Mouse (Mus musculus) C3H10T1/2 (cell line): ENCODE measurements around the gene Hcar1. TPM values are rescaled to one million over a fixed set of nuclear protein-coding genes. Genes with fewer than 3 reads are reported as not detected.

Source experiments
- polyA plus RNA-seq, 2 experiments: library from polyadenylated mRNA; unstranded; fragments of >200 nt; fragmentation: generic; extraction: Trizol; gene quantifications; one replicate each; pipeline ENCODE4 v1.2.1; 2012; ENCODE audit warnings: missing spikeins in 2 of 2

Gene Hcar1
- under 1 TPM in 1 of 2 experiments, not detected in 1; 0.40 TPM for polyA plus RNA-seq

DNA sequence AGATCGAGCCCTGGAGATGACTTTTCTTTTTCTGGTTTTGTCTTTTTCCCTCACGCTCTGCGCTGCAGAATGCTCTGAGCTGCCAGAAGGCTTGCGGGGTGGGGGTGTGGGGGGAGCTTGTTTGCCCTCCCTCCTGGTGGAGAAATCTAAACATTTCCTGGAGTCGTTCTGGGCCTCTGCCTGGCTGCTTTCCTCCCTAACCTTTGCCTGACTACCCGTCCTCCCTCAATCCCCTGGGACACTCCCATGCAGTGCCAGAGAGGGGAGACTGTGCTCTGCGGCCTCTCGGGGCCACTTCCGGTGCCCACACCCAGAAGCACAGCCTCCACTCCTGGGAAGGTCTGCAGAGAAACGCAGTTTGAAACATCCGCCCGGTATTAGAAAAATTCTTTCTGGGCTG, at the start of gene Hcar1:
Gene Hcar1, minus strand, starts transcription at position 93 of the 400 bp plus-strand sequence.

DNA sequence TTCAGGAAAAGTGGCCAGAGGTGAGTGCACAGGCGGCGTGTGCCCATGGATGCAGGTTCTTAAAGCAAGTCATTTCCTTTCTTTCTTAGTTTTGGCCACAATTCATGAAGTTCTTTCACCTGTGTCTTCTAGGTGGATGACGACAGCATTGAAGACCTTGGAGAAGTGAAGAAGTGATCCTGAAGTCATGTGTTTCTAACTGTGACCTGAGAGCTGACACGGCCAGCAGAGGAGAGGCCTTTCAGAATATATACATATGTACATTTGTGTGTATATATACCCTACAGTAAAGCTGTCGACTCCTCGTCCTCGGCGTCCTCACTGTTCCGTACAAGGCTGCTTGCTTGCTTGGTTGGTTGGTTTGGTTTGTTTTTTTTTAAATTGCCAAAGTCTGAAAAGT, 47.3 kb upstream of the Hcar1 start, which contains the start of gene Gm43518:
Gene Gm43518, plus strand, starts transcription at position 301 of the 400 bp plus-strand sequence.

DNA sequence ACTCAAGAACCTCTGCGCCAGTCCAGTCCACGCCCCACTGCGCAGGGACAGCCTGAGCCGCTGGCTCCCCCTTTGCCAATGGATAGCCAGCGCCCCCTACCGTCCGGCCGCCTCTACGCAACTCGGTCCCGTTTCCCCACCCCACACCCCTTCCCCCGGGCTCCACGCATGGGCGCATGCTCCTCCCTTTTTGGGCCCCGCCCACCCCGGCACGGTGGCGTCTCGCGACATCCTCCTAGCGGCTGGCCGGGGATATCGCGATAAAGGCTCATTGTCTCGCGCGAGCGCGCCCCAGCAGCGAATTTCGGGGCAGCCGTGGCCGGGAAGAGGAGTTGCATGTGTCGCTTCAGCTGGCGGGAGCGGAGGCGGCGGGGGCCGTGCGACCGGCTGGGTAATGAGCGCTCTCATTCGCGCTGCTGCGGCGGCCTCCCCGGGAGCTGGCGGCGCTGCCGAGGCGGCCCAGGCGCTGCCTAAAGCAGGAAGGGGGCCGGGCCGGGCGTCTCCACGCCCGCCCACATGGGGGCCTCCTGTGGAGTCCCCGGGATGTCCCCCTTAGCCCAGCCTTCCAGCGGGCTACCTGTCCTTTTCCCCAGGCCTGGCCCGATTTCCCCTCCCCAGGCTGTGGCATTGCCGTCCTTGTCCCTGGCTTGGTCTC, 27.3 kb upstream of the Hcar1 start, which contains the start of gene Denr:
Gene Denr, plus strand, starts transcription at position 200 of the 655 bp plus-strand sequence.

DNA sequence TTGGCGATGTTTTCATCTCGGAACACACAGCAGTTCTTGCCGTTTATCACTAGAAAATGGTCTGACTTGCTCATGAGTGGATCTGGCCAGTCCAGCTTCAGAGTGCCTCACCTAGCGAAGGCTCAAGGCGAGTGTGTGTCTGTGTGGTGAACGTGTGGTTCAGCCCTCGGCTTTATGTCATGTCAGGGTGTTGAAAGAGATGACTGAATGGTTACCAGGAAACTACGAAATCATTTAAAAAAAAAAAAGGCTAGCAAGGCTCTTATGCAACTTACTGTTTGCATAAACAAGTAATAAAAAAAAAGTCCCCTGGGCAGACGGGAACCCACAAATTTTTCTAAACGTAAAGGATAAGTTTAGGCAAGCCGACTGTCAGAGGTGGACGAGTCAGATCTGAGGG, 14.5 kb downstream of the Hcar1 start, which contains the start of gene Hcar2:
Gene Hcar2, minus strand, starts transcription at position 135 of the 400 bp plus-strand sequence.

Other genes with a start within 250 kb of the Hcar1 start
- 10 to 100 TPM in 1 of 2 experiments, 1 to 10 TPM in 1; 1.6 to 18.9 TPM for gene Clip1, start 195.4 kb downstream of the Hcar1 start, polyA plus RNA-seq
- gene Zcchc8, start 158.9 kb downstream of the Hcar1 start, polyA plus RNA-seq = 10 to 100 TPM in 1 of 2 experiments, 1 to 10 TPM in 1; 2.1 to 18.1 TPM
- gene Rsrc2, start 130.6 kb downstream of the Hcar1 start, polyA plus RNA-seq = 10 to 100 TPM in 1 of 2 experiments, 1 to 10 TPM in 1; 1.8 to 12.9 TPM
- gene Kntc1, start 130.3 kb downstream of the Hcar1 start, polyA plus RNA-seq = 1 to 10 TPM; 1.3 to 7.6 TPM
- not detected for gene Hcar2, start 14.5 kb downstream of the Hcar1 start, polyA plus RNA-seq
- gene Denr, start 27.2 kb upstream of the Hcar1 start, polyA plus RNA-seq = 10 to 100 TPM; 10.1 to 27.1 TPM
- gene Gm43518, start 47.4 kb upstream of the Hcar1 start, polyA plus RNA-seq = under 1 TPM in 1 of 2 experiments, not detected in 1; 0.66 TPM
- 1 to 10 TPM; 1.5 to 3.4 TPM for gene Ccdc62, start 50.7 kb upstream of the Hcar1 start, polyA plus RNA-seq
- gene Hip1r, start 93.6 kb upstream of the Hcar1 start, polyA plus RNA-seq = 10 to 100 TPM; 10.4 to 10.5 TPM
- 10 to 100 TPM; 22.6 TPM for gene Vps37b, start 152.2 kb upstream of the Hcar1 start, polyA plus RNA-seq
- 1 to 10 TPM; 2.2 to 3.2 TPM for gene Abcb9, start 215.8 kb upstream of the Hcar1 start, polyA plus RNA-seq
- gene Ogfod2, start 232.3 kb upstream of the Hcar1 start, polyA plus RNA-seq = 10 to 100 TPM; 13.7 to 17.9 TPM
- 10 to 100 TPM; 83.0 to 88.9 TPM for gene Arl6ip4, start 236.1 kb upstream of the Hcar1 start, polyA plus RNA-seq